Comparison of ENCODE assay signal across 1 mouse cellular context in the genomic region with DNA sequence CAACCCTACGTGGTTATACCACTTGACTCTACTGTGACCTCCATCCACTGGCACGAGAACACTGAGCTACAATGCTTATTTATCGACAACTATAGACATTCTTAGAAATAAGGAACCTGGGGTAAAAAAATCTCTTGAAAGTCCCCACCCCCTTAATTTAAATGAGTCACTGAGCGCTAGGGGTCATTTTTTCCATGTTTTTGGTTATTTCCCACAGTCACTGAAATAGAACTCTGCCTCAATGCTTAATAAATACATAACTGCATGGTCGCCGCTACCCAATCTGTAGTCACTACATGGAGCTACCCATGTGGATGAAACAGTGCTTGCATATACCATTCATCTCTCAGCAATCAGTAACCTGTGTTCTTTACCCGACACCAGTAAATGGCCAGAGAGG.
TF ChIP-seq lines count a peak whose summit lies in the region.

No protein-coding gene starts in this region.

TF ChIP-seq in CH12.LX, 34 proteins besides CTCF, POLR2A, EP300 and RAD21 (continued from another document):
- TF ChIP-seq IRF4 (IDR thresholded peaks at IDR 0.05; ENCODE audit: low read depth, low read length) (peak; percentile 65), E2F4 (IDR thresholded peaks at IDR 0.05; ENCODE audit: insufficient replicate concordance, low read depth, low read length) (no peak), ELF1 (IDR thresholded peaks at IDR 0.05; ENCODE audit: low read depth, low read length) (no peak), KAT2A (IDR thresholded peaks at IDR 0.05; ENCODE audit: insufficient replicate concordance, low read length) (no peak), MAX (IDR thresholded peaks at IDR 0.05; ENCODE audit: low read length) (no peak), GABPA (IDR thresholded peaks at IDR 0.05; ENCODE audit: insufficient replicate concordance, low read depth, low read length) (no peak), UBTF (IDR thresholded peaks at IDR 0.05; ENCODE audit: low read depth, low read length) (no peak), MYC (IDR thresholded peaks at IDR 0.05; ENCODE audit: low read depth, low read length) (no peak), BHLHE40 (IDR thresholded peaks at IDR 0.05; ENCODE audit: low read depth, low read length) (peak; percentile 7; the same call in 1 of the 2 replicates), MXI1 (IDR thresholded peaks at IDR 0.05; ENCODE audit: low read depth, low read length) (no peak), ZMIZ1 (IDR thresholded peaks at IDR 0.05; ENCODE audit: low read depth, low read length) (no peak), ZNF384 (IDR thresholded peaks at IDR 0.05; ENCODE audit: low read depth, low read length) (peak; percentile 75), CHD1 (IDR thresholded peaks at IDR 0.05; ENCODE audit: low read depth, low read length) (no peak), POLR2AphosphoS2 (IDR thresholded peaks at IDR 0.05; ENCODE audit: low read depth, low read length) (no peak), ETS1 (conservative IDR thresholded peaks at IDR 0.05; ENCODE audit: low read depth, low read length) (peak; percentile 83), NELFE (IDR thresholded peaks at IDR 0.05; ENCODE audit: low read depth, low read length) (no peak), ZKSCAN1 (IDR thresholded peaks at IDR 0.05; ENCODE audit: borderline replicate concordance, low read depth, low read length) (no peak), SMC3 (IDR thresholded peaks at IDR 0.05; ENCODE audit: low read depth, low read length) (no peak), USF1 (IDR thresholded peaks at IDR 0.05; ENCODE audit: low read depth, low read length) (no peak), TBP (conservative IDR thresholded peaks at IDR 0.05; ENCODE audit: low read depth, low read length) (no peak)
TF ChIP-seq in CH12.LX: peak in this region for 8.
